Mouse (Mus musculus) hindbrain, embryonic 15.5 days (tissue): ENCODE results near the gene Cops7b. TPM values are rescaled to one million over a fixed set of nuclear protein-coding genes. Genes with fewer than 3 reads are reported as not detected.

Experiments used
- ATAC-seq: fragments of 200-750 bp; cut with Nextera tagmentation; 2 replicates; pipeline ENCODE4 v1.8.0; 2017; ENCODE audit warnings: low read depth, moderate number of reproducible peaks, moderate TSS enrichment; ENCODE audit not compliant: low FRiP score
- H3K27ac ChIP-seq: fragments of 300-500 bp; sonication (generic); replicated peaks from 2 replicates; pipeline ENCODE4 v1.5.1; 2015; ENCODE audit warnings: mild to moderate bottlenecking, inconsistent platforms
- H3K27me3 ChIP-seq: fragments of 300-500 bp; sonication (generic); 2 replicates; pipeline ENCODE4 v1.6.1; 2015; ENCODE audit warnings: control low read depth, inconsistent platforms
- H3K36me3 ChIP-seq: fragments of 300-500 bp; sonication (generic); 2 replicates; pipeline ENCODE4 v1.6.1; 2015; ENCODE audit warnings: control low read depth, inconsistent platforms
- H3K4me1 ChIP-seq: fragments of 300-500 bp; sonication (generic); replicated peaks from 2 replicates; pipeline ENCODE4 v1.6.1; 2015; ENCODE audit warnings: control low read depth, inconsistent platforms
- H3K4me2 ChIP-seq: fragments of 300-500 bp; sonication (generic); 2 replicates; pipeline ENCODE4 v1.6.1; 2015; ENCODE audit warnings: moderate library complexity, mild to moderate bottlenecking, inconsistent platforms
- H3K4me3 ChIP-seq: fragments of 300-500 bp; sonication (generic); 2 replicates; pipeline ENCODE4 v1.5.1; 2015; ENCODE audit warnings: mild to moderate bottlenecking, inconsistent platforms
- H3K9ac ChIP-seq: fragments of 300-500 bp; sonication (generic); 2 replicates; pipeline ENCODE4 v1.6.1; 2015; ENCODE audit warnings: inconsistent platforms
- H3K9me3 ChIP-seq: fragments of 300-500 bp; sonication (generic); 2 replicates; pipeline ENCODE4 v1.6.1; 2016; ENCODE audit warnings: control low read depth, inconsistent platforms
- WGBS: fragments of 180-500 bp; shearing (Covaris S2); methylation state at CpG from one replicate; pipeline ENCODE4 v1.1.7; 2015; 5-methylcytosine and 5-hydroxymethylcytosine counted together
- microRNA-seq: library from miRNA; unstranded; fragments of <30 nt; microRNA quantifications from one replicate; pipeline ENCODE4, GENCODE M21; 2016
- polyA plus RNA-seq: library from polyadenylated mRNA; unstranded; fragments of >200 nt; fragmentation: Nextera tagmentation; extraction: Ambion mirVana; gene quantifications from 2 replicates; pipeline ENCODE4 v1.2.1, GENCODE M21; 2015

The Cops7b gene
- polyA plus RNA-seq, 1 experiment from 2014 or later: 63.9 TPM

- peak; percentile 64 for ATAC-seq
Observed at GRCm38 (mm10) chr1:86633840-86634750, 51.4 kb downstream of the Cops7b start.

GRCm38 (mm10) chr1:86634751-86635359, 52.2 kb downstream of the Cops7b start:
- Histone ChIP-seq H3K36me3 (no peaks in the 10 kb centered on the region), H3K27me3 (no peaks in the 10 kb centered on the region), H3K27ac (no peak overlapping the region), H3K4me1 (peaks cover 17% of the 10 kb centered on the region), H3K4me2 (peak overlapping the region; percentile 47), H3K9ac (no peak overlapping the region), H3K4me3 (peak overlapping the region; percentile 12; the same call in 1 of the 2 replicates), H3K9me3 (no peaks in the 10 kb centered on the region)
- WGBS: 60% methylated on average over 6 of the region's 6 CpGs
- peak; percentile 88 for ATAC-seq

More at GRCm38 (mm10) chr1:86633840-86634750, 51.4 kb downstream of the Cops7b start:
- no peaks in the 10 kb centered on the region for H3K27me3 ChIP-seq
- H3K36me3 ChIP-seq: no peaks in the 10 kb centered on the region
- peak overlapping the region; percentile 29; the same call in 1 of the 2 replicates for H3K27ac ChIP-seq
- H3K4me2 ChIP-seq: peak overlapping the region; percentile 47
- 42% methylated on average over 7 of the region's 7 CpGs for WGBS
- peak overlapping the region; percentile 12; the same call in 1 of the 2 replicates for H3K4me3 ChIP-seq
- peaks cover 17% of the 10 kb centered on the region for H3K4me1 ChIP-seq
- no peak overlapping the region for H3K9ac ChIP-seq
- no peaks in the 10 kb centered on the region for H3K9me3 ChIP-seq

GRCm38 (mm10) chr1:86643101-86643809, 60.6 kb downstream of the Cops7b start:
- 71% methylated on average over 13 of the region's 13 CpGs for WGBS
- H3K9me3 ChIP-seq: no peaks in the 10 kb centered on the region

DNA sequence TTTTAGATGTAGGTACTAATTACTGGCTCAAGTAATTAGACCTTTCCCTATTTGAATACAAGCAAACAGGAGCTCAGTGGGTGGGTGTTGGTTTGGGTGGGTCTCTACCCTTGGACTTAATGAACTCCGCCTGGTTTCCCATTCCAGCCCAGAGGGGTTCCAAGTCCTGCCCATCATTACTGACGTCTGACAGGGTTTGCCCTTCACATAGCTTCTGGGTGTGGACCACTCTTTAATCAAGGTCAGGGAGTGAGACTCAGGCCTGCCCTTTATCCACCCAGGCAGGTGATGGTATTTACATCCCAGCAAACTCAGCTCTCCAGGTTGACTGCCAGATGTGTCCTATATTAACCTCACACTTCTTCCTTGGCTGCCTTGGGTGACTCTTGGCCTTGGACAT, 64.8 kb downstream of the Cops7b start:
- ATAC-seq: no peak
- H3K27me3 ChIP-seq: no peaks in the 10 kb centered on the region
- H3K9me3 ChIP-seq: no peaks in the 10 kb centered on the region
- H3K4me2 ChIP-seq: no peak overlapping the region
- H3K27ac ChIP-seq: no peak overlapping the region
- H3K9ac ChIP-seq: no peak overlapping the region
- 57% methylated on average over 2 of the region's 2 CpGs for WGBS
- H3K4me1 ChIP-seq: no peaks in the 10 kb centered on the region
- no peak overlapping the region for H3K4me3 ChIP-seq
- no peaks in the 10 kb centered on the region for H3K36me3 ChIP-seq

More at GRCm38 (mm10) chr1:86643101-86643809, 60.6 kb downstream of the Cops7b start:
- ATAC-seq: no peak
- H3K9ac ChIP-seq: no peak overlapping the region
- H3K4me1 ChIP-seq: no peaks in the 10 kb centered on the region
- H3K27ac ChIP-seq: no peak overlapping the region
- no peaks in the 10 kb centered on the region for H3K27me3 ChIP-seq
- H3K4me3 ChIP-seq: no peak overlapping the region
- H3K4me2 ChIP-seq: no peak overlapping the region
- no peaks in the 10 kb centered on the region for H3K36me3 ChIP-seq

DNA sequence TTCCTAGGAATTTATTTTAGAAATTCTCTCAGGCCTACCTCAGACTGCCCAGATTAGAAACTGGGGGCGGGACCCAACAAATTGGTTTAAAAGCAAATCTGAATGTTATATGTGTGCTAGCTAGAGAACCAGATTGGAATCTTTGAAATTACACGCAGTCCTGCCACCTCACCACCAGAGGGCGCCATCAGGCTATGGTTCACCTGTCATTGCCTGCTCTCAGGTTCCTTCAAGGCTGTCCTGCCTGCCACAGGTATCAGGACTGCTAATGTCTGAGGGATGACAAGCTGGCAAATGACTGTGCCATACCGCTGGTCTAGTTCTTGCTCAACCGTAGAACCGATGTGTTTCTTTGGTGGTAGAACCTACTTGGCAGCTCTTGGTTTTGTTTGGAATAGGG, 67.6 kb downstream of the Cops7b start:
- Histone ChIP-seq H3K9me3 (no peaks in the 10 kb centered on the region), H3K9ac (no peak overlapping the region), H3K4me1 (no peaks in the 10 kb centered on the region), H3K4me3 (no peak overlapping the region), H3K36me3 (no peaks in the 10 kb centered on the region), H3K27me3 (no peaks in the 10 kb centered on the region), H3K4me2 (no peak overlapping the region), H3K27ac (no peak overlapping the region)
- peak; percentile 66; the same call in 1 of the 2 replicates for ATAC-seq
- 16% methylated on average over 6 of the region's 6 CpGs for WGBS

DNA sequence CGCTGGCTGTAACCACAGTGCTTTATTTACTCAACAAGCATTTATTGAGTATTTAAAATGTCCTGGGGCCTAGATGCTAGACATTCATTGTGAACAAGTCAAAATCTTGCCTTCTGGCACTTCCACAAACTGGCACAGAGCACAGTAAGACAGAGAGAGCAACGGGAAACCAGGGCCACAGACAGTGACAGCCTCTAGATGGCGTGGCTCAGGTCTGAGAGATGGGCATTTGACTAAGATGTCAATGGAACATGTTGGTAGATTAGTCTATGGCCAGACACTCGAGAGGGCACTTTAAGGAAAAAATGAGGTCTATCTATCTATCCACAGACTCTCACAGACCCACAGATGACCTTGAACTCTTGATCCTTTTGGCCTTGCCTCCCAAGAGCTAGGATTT, 70.0 kb downstream of the Cops7b start:
- 60% methylated on average over 4 of the region's 4 CpGs for WGBS
- no peak overlapping the region for H3K4me2 ChIP-seq
- H3K27ac ChIP-seq: no peak overlapping the region
- H3K9me3 ChIP-seq: no peaks in the 10 kb centered on the region
- no peaks in the 10 kb centered on the region for H3K4me1 ChIP-seq
- H3K9ac ChIP-seq: no peak overlapping the region
- ATAC-seq: no peak
- no peaks in the 10 kb centered on the region for H3K27me3 ChIP-seq
- H3K4me3 ChIP-seq: no peak overlapping the region
- H3K36me3 ChIP-seq: no peaks in the 10 kb centered on the region

DNA sequence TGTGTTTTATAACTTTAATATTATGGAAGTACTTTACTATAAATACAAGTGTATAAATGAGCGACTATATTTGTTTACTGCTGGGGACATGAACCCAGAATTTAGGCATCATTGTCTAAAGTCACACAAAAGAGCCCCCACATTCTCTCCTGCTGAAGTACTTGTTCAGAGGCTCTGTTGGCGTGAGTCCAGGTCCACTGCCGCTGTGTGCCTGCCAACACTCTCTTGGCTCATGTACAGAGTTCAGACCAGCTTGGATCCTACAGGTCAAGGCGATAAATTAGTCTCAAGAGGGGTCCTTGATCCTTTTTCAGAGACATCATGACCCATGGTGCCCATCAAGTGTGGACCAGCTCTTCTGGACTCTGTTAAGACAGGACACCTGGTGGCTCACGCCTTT, 74.4 kb downstream of the Cops7b start:
- H3K9ac ChIP-seq: no peak overlapping the region
- H3K36me3 ChIP-seq: no peaks in the 10 kb centered on the region
- no peak overlapping the region for H3K27ac ChIP-seq
- no peak overlapping the region for H3K4me3 ChIP-seq
- H3K27me3 ChIP-seq: no peaks in the 10 kb centered on the region
- H3K9me3 ChIP-seq: no peaks in the 10 kb centered on the region
- 77% methylated on average over 5 of the region's 5 CpGs for WGBS
- H3K4me2 ChIP-seq: no peak overlapping the region
- ATAC-seq: no peak
- no peaks in the 10 kb centered on the region for H3K4me1 ChIP-seq

Small RNA genes lying within 50 kb of the gene (microRNA-seq; reads per million reads assigned to microRNA genes)
- gene Gm22955: not detected

Other genes starting within 250 kb of the Cops7b start
- 202 and 210 TPM in 2 replicates for gene Ncl, start 223.5 kb upstream of the Cops7b start, polyA plus RNA-seq
- gene Nmur1, start 156.7 kb upstream of the Cops7b start, polyA plus RNA-seq: 0.19 and 0.25 TPM in 2 replicates
- not detected in 2 replicates for gene Tex44, start 156.6 kb upstream of the Cops7b start, polyA plus RNA-seq
- 1,392 and 1,427 TPM in 2 replicates for gene Ptma, start 56.2 kb upstream of the Cops7b start, polyA plus RNA-seq
- gene Pde6d, start 275 bp upstream of the Cops7b start, polyA plus RNA-seq: 115 and 122 TPM in 2 replicates
- 18.6 and 24.8 TPM in 2 replicates for gene Nppc, start 87.7 kb downstream of the Cops7b start, polyA plus RNA-seq
- 38.1 and 38.9 TPM in 2 replicates for gene Dis3l2, start 120.9 kb downstream of the Cops7b start, polyA plus RNA-seq